Mouse (Mus musculus) erythroblast, embryonic 14.5 days (primary cell): ENCODE results near the gene Kif26b. TPM values are rescaled to one million over a fixed set of nuclear protein-coding genes. Genes with fewer than 3 reads are reported as not detected.

ENCODE experiments used
- H3K27me3 ChIP-seq: 2 replicates; pipeline ENCODE4 v1.6.1; 2012; ENCODE audit warnings: inconsistent platforms; ENCODE audit not compliant: control insufficient read depth
- H3K36me3 ChIP-seq: 2 replicates; pipeline ENCODE4 v1.6.1; 2012; ENCODE audit warnings: mild to moderate bottlenecking, inconsistent platforms; ENCODE audit not compliant: control insufficient read depth
- H3K4me1 ChIP-seq: 2 replicates; pipeline ENCODE4 v1.6.1; 2012; ENCODE audit warnings: inconsistent platforms; ENCODE audit not compliant: control insufficient read depth
- H3K4me3 ChIP-seq: replicated peaks from 2 replicates; pipeline ENCODE3; 2012; ENCODE audit warnings: moderate library complexity, mild to moderate bottlenecking, inconsistent platforms
- H3K9me3 ChIP-seq: 2 replicates; pipeline ENCODE4 v1.6.1; 2012; ENCODE audit warnings: low read length, inconsistent platforms, mixed read lengths; ENCODE audit not compliant: control insufficient read depth
- GATA1 ChIP-seq: IDR thresholded peaks from 2 replicates; pipeline ENCODE4 v1.6.1; 2012; ENCODE audit warnings: low read length, inconsistent platforms, mixed read lengths
- TAL1 ChIP-seq: IDR thresholded peaks from 3 replicates; pipeline ENCODE4 v1.6.1; 2012; ENCODE audit warnings: low read length, inconsistent platforms, mixed read lengths
- polyA plus RNA-seq: library from polyadenylated mRNA; stranded (reverse); fragments of >175 nt; gene quantifications from 2 replicates; pipeline ENCODE4 v1.2.3, GENCODE M21; 2012

The Kif26b gene
- polyA plus RNA-seq, 1 experiment = not detected

DNA sequence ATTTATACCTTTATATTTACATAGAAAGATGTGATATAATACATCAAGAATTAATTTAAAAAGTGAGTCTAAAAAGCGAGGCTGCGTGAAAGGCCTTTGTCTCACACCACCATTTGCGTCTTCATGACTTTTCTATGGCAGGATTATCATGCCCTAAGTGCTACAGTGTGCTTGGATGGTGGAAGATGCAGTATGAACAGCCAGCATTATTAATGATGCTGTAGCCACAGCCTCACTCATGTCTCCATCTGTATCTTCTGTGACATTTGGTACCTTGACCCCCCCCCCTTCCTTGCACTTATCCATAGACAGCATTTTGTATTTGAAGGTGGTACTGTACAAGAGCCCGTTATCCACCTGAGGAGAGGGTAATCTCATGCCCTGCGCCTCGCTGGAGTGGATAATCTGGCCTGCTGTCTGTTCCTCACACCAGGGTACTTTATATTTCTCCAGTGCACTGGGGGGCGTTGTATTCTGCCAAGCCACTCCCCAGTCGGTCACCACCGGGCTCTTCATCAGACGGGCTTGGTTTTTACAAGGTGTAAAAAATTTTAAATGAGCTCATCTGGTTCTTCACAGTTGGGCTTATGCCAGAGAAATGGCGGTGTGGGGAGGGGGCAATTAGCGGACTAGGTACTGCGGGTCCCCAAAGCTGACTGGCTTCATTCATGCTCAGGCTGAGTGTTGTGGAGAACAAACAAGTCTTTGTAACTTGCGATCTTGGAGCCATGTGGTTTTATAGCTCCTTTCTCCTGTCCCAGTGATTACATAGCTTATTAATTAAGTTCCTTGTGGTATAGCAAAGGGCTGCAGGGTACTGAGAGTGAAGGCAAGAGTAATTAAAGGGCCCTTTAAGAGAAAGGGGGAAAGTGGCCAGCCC lies 291.9 kb downstream of the Kif26b start:
- Histone ChIP-seq H3K9me3 (no peaks in the 10 kb centered on the region), H3K36me3 (no peaks in the 10 kb centered on the region), H3K4me3 (no peak overlapping the region), H3K4me1 (no peaks in the 10 kb centered on the region), H3K27me3 (no peaks in the 10 kb centered on the region)
- TF ChIP-seq TAL1 (no peak), GATA1 (no peak)

- no peak for TF ChIP-seq GATA1
- TF ChIP-seq TAL1 = no peak
Observed at GRCm38 (mm10) chr1:178824871-178825270, 295.9 kb downstream of the Kif26b start.

GRCm38 (mm10) chr1:178827223-178827622 lies 298.3 kb downstream of the Kif26b start:
- TF ChIP-seq TAL1 (no peak), GATA1 (no peak)
- no peaks in the 10 kb centered on the region for H3K36me3 ChIP-seq
- no peak overlapping the region for H3K4me3 ChIP-seq
- no peaks in the 10 kb centered on the region for H3K9me3 ChIP-seq
- no peaks in the 10 kb centered on the region for H3K4me1 ChIP-seq
- H3K27me3 ChIP-seq = no peaks in the 10 kb centered on the region

More at GRCm38 (mm10) chr1:178824871-178825270, 295.9 kb downstream of the Kif26b start:
- Histone ChIP-seq H3K9me3 (no peaks in the 10 kb centered on the region), H3K27me3 (no peaks in the 10 kb centered on the region), H3K36me3 (no peaks in the 10 kb centered on the region), H3K4me1 (no peaks in the 10 kb centered on the region), H3K4me3 (no peak overlapping the region)

DNA sequence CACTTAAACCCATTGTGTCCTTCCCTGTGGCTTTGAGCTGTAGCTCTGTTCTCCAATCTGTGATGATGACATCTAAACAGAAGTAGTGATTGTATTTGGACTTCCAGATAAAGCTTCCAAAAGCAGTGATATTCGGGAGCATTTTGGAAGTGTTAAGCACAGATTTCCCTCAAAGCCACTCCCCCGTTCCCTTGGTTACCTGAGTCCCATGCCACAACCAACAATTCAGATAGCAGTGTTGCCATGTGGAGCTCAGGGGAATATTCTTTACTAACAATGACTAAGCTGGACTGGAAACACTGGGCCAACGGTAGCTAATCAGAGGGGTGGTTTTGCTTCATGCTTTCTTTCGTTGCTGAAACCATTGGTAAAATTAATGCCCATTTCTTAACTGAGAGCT lies 300.5 kb downstream of the Kif26b start:
- no peaks in the 10 kb centered on the region for H3K27me3 ChIP-seq
- H3K4me3 ChIP-seq = no peak overlapping the region
- no peaks in the 10 kb centered on the region for H3K9me3 ChIP-seq
- H3K36me3 ChIP-seq = no peaks in the 10 kb centered on the region
- H3K4me1 ChIP-seq = no peaks in the 10 kb centered on the region
- TF ChIP-seq GATA1 (no peak), TAL1 (no peak)

DNA sequence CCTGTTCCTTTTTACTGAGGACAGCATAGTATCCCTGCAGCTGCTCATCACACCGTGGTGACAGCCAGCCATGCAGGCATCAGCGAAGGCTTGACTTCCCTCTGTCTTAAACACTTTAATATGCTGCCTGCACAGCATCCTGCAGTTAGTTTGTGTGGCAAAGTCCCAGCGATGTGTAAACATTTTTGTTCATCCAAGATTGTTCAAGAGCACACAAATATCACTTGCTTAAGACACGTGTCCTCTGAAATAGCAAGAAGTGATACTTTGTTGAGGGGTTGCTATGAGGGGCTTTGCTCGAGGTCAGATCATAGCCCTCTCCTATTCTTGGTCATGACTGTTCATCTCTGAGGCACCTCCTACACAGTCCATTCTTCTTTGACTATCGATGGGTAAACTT lies 303.6 kb downstream of the Kif26b start:
- no peaks in the 10 kb centered on the region for H3K4me1 ChIP-seq
- no peaks in the 10 kb centered on the region for H3K36me3 ChIP-seq
- no peaks in the 10 kb centered on the region for H3K27me3 ChIP-seq
- TF ChIP-seq GATA1 (no peak), TAL1 (no peak)
- no peak overlapping the region for H3K4me3 ChIP-seq
- no peaks in the 10 kb centered on the region for H3K9me3 ChIP-seq

DNA sequence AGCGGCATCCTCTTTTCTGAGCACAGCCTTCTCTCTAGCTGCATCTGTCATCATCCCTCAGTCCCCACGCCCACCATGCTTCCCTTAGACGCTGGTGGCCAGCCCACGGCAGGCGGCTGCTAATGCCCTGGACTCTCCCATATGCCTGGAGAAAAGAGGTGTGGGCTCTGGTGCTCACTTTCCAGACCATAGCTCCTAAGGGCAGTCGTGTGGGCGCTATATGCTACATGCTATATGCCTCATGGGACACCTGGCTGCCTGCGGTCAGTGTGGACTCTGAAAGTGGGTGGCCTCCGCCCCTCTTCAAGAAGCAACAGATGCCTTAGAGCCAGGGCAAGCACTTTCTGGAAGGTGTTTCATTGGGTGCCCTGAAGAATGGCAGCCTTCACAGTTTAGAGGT lies 306.9 kb downstream of the Kif26b start:
- no peaks in the 10 kb centered on the region for H3K36me3 ChIP-seq
- no peaks in the 10 kb centered on the region for H3K9me3 ChIP-seq
- H3K4me3 ChIP-seq = no peak overlapping the region
- H3K27me3 ChIP-seq = no peaks in the 10 kb centered on the region
- no peaks in the 10 kb centered on the region for H3K4me1 ChIP-seq
- TF ChIP-seq TAL1 (no peak), GATA1 (no peak)

- Histone ChIP-seq H3K4me3 (no peak overlapping the region), H3K27me3 (no peaks in the 10 kb centered on the region), H3K36me3 (no peaks in the 10 kb centered on the region), H3K9me3 (no peaks in the 10 kb centered on the region), H3K4me1 (no peaks in the 10 kb centered on the region)
- TF ChIP-seq GATA1 (no peak), TAL1 (no peak)
Observed at GRCm38 (mm10) chr1:178836998-178837397, 308.1 kb downstream of the Kif26b start.

DNA sequence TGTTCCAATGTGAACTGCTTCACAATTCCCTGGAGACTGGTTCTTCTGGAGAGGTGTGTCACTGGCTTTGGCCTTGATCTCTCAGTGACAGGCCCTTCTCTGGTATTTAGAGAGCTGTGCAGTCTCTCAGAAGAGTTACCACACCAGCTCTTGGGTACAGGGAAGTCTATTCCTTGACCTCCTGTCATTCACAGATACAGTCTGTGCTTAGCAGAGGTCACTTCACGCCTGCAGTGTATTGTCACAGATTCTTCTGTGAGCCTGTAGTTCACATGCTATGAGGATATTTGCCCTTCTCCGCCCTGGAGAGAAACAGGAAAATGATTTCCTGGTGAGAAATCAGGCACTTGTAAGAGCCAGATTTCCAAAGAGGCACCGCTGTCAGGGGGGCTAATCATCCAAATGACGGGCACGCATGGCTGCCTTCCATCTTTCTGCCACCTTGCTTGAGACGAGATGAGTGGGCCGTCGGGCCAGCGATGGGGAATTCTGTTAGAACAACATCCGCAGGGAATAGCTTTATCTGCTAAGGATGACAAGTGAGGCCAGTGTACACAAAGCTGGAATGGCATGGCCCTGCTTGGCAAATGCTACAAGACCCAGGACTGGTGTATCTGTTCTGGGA lies 309.9 kb downstream of the Kif26b start:
- Histone ChIP-seq H3K36me3 (no peaks in the 10 kb centered on the region), H3K4me1 (no peaks in the 10 kb centered on the region), H3K27me3 (no peaks in the 10 kb centered on the region), H3K4me3 (no peak overlapping the region), H3K9me3 (no peaks in the 10 kb centered on the region)
- TF ChIP-seq GATA1 = no peak
- no peak for TF ChIP-seq TAL1

DNA sequence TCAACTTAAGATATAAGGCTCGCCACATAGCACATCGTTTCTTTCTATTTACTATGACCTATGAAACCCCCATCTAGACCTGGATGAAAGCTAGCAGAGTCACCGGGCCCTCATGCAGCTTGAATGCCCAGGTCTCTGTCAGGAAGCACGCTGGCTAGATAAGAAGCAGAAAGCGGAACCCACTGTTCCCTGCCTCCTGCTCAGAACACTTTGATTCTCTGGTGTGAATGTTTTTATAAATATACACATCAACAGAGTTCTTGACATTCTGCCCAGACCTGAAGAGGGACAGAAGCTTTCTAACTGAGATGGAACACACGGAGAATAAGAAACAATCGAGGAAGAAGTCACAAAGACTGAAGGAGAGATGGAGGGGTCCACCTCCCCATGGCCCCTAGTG lies 311.4 kb downstream of the Kif26b start:
- Histone ChIP-seq H3K4me3 (no peak overlapping the region), H3K9me3 (no peaks in the 10 kb centered on the region), H3K36me3 (no peaks in the 10 kb centered on the region), H3K4me1 (no peaks in the 10 kb centered on the region), H3K27me3 (no peaks in the 10 kb centered on the region)
- TF ChIP-seq GATA1 = no peak

GRCm38 (mm10) chr1:178844839-178845238 lies 315.9 kb downstream of the Kif26b start:
- H3K27me3 ChIP-seq = no peaks in the 10 kb centered on the region
- TF ChIP-seq GATA1 (no peak), TAL1 (no peak)
- H3K9me3 ChIP-seq = no peaks in the 10 kb centered on the region
- H3K4me1 ChIP-seq = no peaks in the 10 kb centered on the region
- no peaks in the 10 kb centered on the region for H3K36me3 ChIP-seq
- no peak overlapping the region for H3K4me3 ChIP-seq
